Mouse (Mus musculus) embryonic facial prominence, embryonic 12.5 days (tissue): ENCODE measurements around the gene Herpud2. TPM values are rescaled to one million over a fixed set of nuclear protein-coding genes. Genes with fewer than 3 reads are reported as not detected.
"Not testable (repeated sequence)": the region's sequence is repeated elsewhere in the genome, so short reads cannot be mapped to it uniquely, and the experiment has no call there.

Source experiments
- ATAC-seq: fragments of 200-750 bp; cut with Nextera tagmentation; 2 replicates; pipeline ENCODE4 v1.8.0; 2017; ENCODE audit not compliant: insufficient number of reproducible peaks, insufficient read depth, low FRiP score, low TSS enrichment
- H3K27ac ChIP-seq: fragments of 300-500 bp; sonication (generic); 2 replicates; pipeline ENCODE4 v1.5.1; 2016; ENCODE audit warnings: mild to moderate bottlenecking
- H3K27me3 ChIP-seq: fragments of 300-500 bp; sonication (generic); 2 replicates; pipeline ENCODE4 v1.6.1; 2016; ENCODE audit warnings: mild to moderate bottlenecking, moderate library complexity
- H3K36me3 ChIP-seq: fragments of 300-500 bp; sonication (generic); 2 replicates; pipeline ENCODE4 v1.6.1; 2016; ENCODE audit warnings: mild to moderate bottlenecking
- H3K4me1 ChIP-seq: fragments of 300-500 bp; sonication (generic); 2 replicates; pipeline ENCODE4 v1.6.1; 2016
- H3K4me2 ChIP-seq: fragments of 300-500 bp; sonication (generic); replicated peaks from 2 replicates; pipeline ENCODE4 v1.6.1; 2016; ENCODE audit warnings: mild to moderate bottlenecking, moderate library complexity
- H3K4me3 ChIP-seq: fragments of 300-500 bp; sonication (generic); 2 replicates; pipeline ENCODE4 v1.5.1; 2016; ENCODE audit warnings: mild to moderate bottlenecking
- H3K9ac ChIP-seq: fragments of 300-500 bp; sonication (generic); 2 replicates; pipeline ENCODE4 v1.6.1; 2016; ENCODE audit warnings: mild to moderate bottlenecking, moderate library complexity
- H3K9me3 ChIP-seq: fragments of 300-500 bp; sonication (generic); 2 replicates; pipeline ENCODE4 v1.6.1; 2016; ENCODE audit warnings: mild to moderate bottlenecking, moderate library complexity
- whole genome bisulfite sequencing: fragments of 180-500 bp; shearing (Covaris S2); methylation state at CpG from one replicate; pipeline ENCODE4 v1.1.7; 2016; 5-methylcytosine and 5-hydroxymethylcytosine counted together
- polyA plus RNA-seq: library from polyadenylated mRNA; unstranded; fragments of >200 nt; fragmentation: Nextera tagmentation; extraction: Ambion mirVana; gene quantifications from 2 replicates; pipeline ENCODE4 v1.2.1, GENCODE M21; 2016

The Herpud2 gene
- polyA plus RNA-seq, 1 experiment from 2014 or later, result 40.3 TPM

DNA sequence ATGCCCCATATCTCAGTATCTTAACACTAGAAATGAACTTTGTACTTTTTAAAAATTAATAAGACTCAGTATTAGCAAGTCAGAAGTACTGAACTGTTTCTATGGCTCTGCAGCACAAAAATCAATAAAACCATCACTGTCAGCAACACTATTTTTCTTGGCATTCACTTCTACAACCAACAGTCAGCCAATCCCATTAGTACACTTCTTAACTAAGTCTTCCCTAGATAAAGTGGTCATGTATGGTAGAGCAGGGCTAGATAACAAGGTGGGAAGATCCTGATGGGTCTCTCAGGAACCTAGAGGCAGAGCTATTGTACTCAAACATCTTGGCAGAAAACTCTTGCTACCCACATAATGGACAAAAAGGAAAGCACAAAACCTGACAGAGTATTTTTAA is 7.7 kb downstream of the Herpud2 start:
- H3K4me2 ChIP-seq, result no peak overlapping the region
- no peak overlapping the region for H3K27ac ChIP-seq
- H3K4me3 ChIP-seq, result no peak overlapping the region
- no peaks in the 10 kb centered on the region for H3K9me3 ChIP-seq
- H3K27me3 ChIP-seq, result no peaks in the 10 kb centered on the region
- H3K4me1 ChIP-seq, result peaks cover 4% of the 10 kb centered on the region
- no peak for ATAC-seq
- H3K36me3 ChIP-seq, result no peaks in the 10 kb centered on the region
- H3K9ac ChIP-seq, result no peak overlapping the region

DNA sequence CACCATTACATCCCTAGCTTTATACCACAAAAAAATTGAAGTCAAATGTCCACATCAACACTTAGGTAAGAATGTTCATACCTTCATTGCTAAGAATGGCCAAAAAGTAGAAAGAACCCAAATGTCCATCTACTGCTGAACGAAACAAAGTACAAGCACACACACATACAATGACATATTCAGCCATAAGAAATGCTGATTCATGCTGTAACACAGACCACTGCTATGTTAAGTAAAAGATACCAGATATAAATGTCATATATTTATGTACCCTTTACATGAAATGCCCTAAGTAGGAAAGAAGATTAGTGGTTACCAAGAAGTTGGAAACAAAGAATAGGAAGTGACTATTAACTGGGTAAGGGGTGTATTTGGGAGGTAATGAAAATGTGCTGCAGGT is 8.6 kb downstream of the Herpud2 start:
- H3K36me3 ChIP-seq, result no peaks in the 10 kb centered on the region
- no peaks in the 10 kb centered on the region for H3K9me3 ChIP-seq
- H3K27me3 ChIP-seq, result no peaks in the 10 kb centered on the region
- ATAC-seq, result no peak
- 100% methylated on average over 1 of the region's 1 CpGs for WGBS
- H3K9ac ChIP-seq, result no peak overlapping the region
- no peaks in the 10 kb centered on the region for H3K4me1 ChIP-seq
- no peak overlapping the region for H3K4me2 ChIP-seq
- H3K4me3 ChIP-seq, result no peak overlapping the region
- no peak overlapping the region for H3K27ac ChIP-seq

DNA sequence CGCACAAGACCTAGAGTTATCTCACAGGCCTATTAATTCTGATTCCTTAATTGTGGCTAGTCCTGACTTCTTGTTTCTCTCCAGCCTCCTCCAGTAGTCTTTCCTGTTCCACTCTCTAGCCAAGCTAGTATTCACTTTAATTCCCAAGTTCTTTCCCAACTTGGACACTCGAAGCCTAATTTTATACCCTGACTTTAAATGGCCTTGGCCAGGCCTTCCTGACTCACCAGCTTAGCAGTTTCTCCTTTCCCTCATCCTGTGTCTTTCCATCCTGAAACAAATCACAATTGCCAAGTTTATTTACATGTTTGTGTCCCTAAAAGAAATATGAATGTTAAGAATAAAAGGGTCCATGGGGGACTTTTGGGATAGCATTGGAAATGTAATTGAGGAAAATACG is 9.6 kb downstream of the Herpud2 start:
- WGBS, result 87% methylated on average over 3 of the region's 3 CpGs
- Histone ChIP-seq H3K27ac (no peak overlapping the region), H3K36me3 (no peaks in the 10 kb centered on the region), H3K4me2 (no peak overlapping the region), H3K9ac (no peak overlapping the region), H3K27me3 (no peaks in the 10 kb centered on the region), H3K4me3 (no peak overlapping the region), H3K9me3 (no peaks in the 10 kb centered on the region), H3K4me1 (no peaks in the 10 kb centered on the region)
- ATAC-seq, result no peak

- H3K27ac ChIP-seq, result no peak overlapping the region
- no peaks in the 10 kb centered on the region for H3K27me3 ChIP-seq
- no peaks in the 10 kb centered on the region for H3K36me3 ChIP-seq
- no peak overlapping the region for H3K9ac ChIP-seq
- no peak overlapping the region for H3K4me3 ChIP-seq
- H3K9me3 ChIP-seq, result no peaks in the 10 kb centered on the region
- ATAC-seq, result no peak
- 83% methylated on average over 1 of the region's 1 CpGs for WGBS
- H3K4me2 ChIP-seq, result no peak overlapping the region
- no peaks in the 10 kb centered on the region for H3K4me1 ChIP-seq
Measured at GRCm38 (mm10) chr9:25140330-25140729, 11.3 kb downstream of the Herpud2 start.

DNA sequence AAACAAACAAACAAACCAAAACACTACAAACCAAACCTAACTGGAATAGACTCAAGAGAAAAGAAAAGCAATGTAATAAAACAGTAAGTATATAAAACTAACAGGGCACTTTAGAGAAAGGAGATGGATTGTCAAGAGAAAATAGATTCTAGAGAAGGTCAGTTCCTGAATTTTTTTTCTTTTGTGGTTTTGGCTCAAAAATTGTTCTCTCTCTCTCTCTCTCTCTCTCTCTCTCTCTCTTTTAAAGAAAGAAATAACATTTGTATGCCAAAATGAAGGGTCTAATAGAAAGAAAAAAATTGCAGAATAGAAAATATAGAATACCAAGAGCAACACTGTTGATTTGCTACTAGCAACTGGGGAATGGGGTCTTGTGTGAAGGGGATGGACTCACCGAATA is 12.7 kb downstream of the Herpud2 start:
- Histone ChIP-seq H3K27me3 (no peaks in the 10 kb centered on the region), H3K4me1 (no peaks in the 10 kb centered on the region), H3K9me3 (no peaks in the 10 kb centered on the region), H3K9ac (no peak overlapping the region), H3K36me3 (no peaks in the 10 kb centered on the region), H3K27ac (no peak overlapping the region), H3K4me2 (no peak overlapping the region), H3K4me3 (no peak overlapping the region)
- 91% methylated on average over 1 of the region's 1 CpGs for WGBS
- no peak for ATAC-seq

DNA sequence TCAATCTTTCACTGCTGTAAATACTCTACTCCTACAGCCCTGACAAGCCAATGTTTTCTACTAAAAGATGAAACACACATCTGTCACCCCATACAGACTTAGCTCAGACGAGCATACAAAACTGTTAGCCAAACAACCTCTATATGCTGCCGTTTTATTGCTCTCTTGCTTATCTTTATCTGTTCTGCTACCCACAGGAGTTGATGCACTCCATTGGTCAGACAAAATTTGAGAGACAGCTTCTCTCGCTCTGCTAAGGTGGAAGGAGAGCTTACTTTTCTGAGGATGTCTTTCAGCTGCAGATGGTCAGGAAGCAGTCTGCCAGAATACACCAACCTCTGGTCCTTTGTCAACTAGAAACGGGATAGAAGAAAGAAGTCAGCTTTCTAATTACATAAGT is 18.7 kb downstream of the Herpud2 start:
- no peaks in the 10 kb centered on the region for H3K36me3 ChIP-seq
- no peaks in the 10 kb centered on the region for H3K27me3 ChIP-seq
- 79% methylated on average over 4 of the region's 4 CpGs for WGBS
- no peak overlapping the region for H3K4me3 ChIP-seq
- H3K27ac ChIP-seq, result no peak overlapping the region
- no peak for ATAC-seq
- no peak overlapping the region for H3K9ac ChIP-seq
- no peak overlapping the region for H3K4me2 ChIP-seq
- H3K9me3 ChIP-seq, result no peaks in the 10 kb centered on the region
- H3K4me1 ChIP-seq, result no peaks in the 10 kb centered on the region

DNA sequence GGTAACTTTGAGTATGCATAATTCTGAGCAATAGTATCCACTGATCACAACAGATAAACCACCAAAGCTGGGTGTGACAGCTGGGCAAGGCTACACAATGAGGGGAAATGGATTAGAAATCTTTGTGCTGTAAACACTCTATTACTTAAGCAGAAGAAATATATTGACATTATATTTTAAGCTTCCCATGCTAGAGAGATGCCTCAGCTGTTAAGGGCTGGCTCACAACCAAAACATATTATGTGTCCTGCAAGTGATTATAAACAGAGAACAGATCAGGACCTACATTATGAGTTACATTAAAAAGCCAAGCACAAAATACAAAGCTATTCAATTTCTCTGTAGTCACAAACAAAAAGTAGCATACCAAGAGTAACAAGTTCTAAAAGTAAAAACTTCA is 19.4 kb downstream of the Herpud2 start:
- Histone ChIP-seq H3K4me1 (no peaks in the 10 kb centered on the region), H3K27me3 (no peaks in the 10 kb centered on the region), H3K4me3 (no peak overlapping the region), H3K27ac (no peak overlapping the region), H3K9me3 (no peaks in the 10 kb centered on the region), H3K9ac (no peak overlapping the region), H3K4me2 (no peak overlapping the region), H3K36me3 (no peaks in the 10 kb centered on the region)
- no peak for ATAC-seq

DNA sequence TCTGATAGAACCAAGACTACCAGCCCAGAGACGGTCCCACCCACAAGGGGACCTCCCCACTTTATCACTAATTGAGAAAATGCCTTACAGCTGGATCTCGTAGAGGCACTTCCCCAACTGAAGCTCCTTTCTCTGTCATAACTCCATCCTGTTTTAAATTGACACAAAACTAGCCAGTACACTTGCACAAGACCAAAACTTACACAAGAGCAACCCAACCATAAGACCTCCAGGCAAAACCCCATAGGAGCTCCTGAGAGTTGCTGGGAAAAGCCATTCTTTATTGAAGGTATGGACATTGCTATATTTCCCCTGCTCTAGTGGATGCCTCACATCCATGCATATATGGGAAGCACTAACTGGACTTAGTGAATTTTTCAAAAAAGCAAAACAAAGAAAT is 27.6 kb downstream of the Herpud2 start:
- H3K36me3 ChIP-seq, result peaks cover 39% of the 10 kb centered on the region
- H3K9me3 ChIP-seq, result no peaks in the 10 kb centered on the region
- H3K4me3 ChIP-seq, result no peak overlapping the region
- no peaks in the 10 kb centered on the region for H3K4me1 ChIP-seq
- H3K9ac ChIP-seq, result no peak overlapping the region
- no peak overlapping the region for H3K4me2 ChIP-seq
- WGBS, result 48% methylated on average over 2 of the region's 2 CpGs
- H3K27ac ChIP-seq, result no peak overlapping the region
- H3K27me3 ChIP-seq, result no peaks in the 10 kb centered on the region
- ATAC-seq, result no peak

GRCm38 (mm10) chr9:25123590-25123989 is 28.0 kb downstream of the Herpud2 start:
- not testable (repeated sequence) for H3K9ac ChIP-seq, H3K27ac ChIP-seq, H3K27me3 ChIP-seq, H3K4me3 ChIP-seq, H3K4me2 ChIP-seq, H3K4me1 ChIP-seq, H3K9me3 ChIP-seq, ATAC-seq
- WGBS, result 78% methylated on average over 1 of the region's 1 CpGs
- H3K36me3 ChIP-seq, result peaks cover 39% of the 10 kb centered on the region

GRCm38 (mm10) chr9:25104638-25105037 is 47.0 kb downstream of the Herpud2 start:
- H3K4me3 ChIP-seq, result no peak overlapping the region
- H3K4me1 ChIP-seq, result no peaks in the 10 kb centered on the region
- H3K27ac ChIP-seq, result no peak overlapping the region
- no peak overlapping the region for H3K9ac ChIP-seq
- H3K27me3 ChIP-seq, result no peaks in the 10 kb centered on the region
- H3K9me3 ChIP-seq, result no peaks in the 10 kb centered on the region
- H3K4me2 ChIP-seq, result no peak overlapping the region
- ATAC-seq, result no peak
- H3K36me3 ChIP-seq, result peaks cover 24% of the 10 kb centered on the region

GRCm38 (mm10) chr9:25102881-25103280 is 48.7 kb downstream of the Herpud2 start:
- Histone ChIP-seq H3K9me3 (no peaks in the 10 kb centered on the region), H3K9ac (no peak overlapping the region), H3K4me2 (no peak overlapping the region), H3K36me3 (peaks cover 19% of the 10 kb centered on the region), H3K27ac (no peak overlapping the region), H3K4me3 (no peak overlapping the region), H3K27me3 (no peaks in the 10 kb centered on the region), H3K4me1 (no peaks in the 10 kb centered on the region)
- no peak for ATAC-seq
- WGBS, result 90% methylated on average over 1 of the region's 1 CpGs

GRCm38 (mm10) chr9:25090853-25091252 is 60.8 kb downstream of the Herpud2 start:
- Histone ChIP-seq H3K27ac (no peak overlapping the region), H3K4me1 (no peaks in the 10 kb centered on the region), H3K4me2 (no peak overlapping the region), H3K9ac (no peak overlapping the region), H3K36me3 (no peaks in the 10 kb centered on the region), H3K4me3 (no peak overlapping the region), H3K27me3 (no peaks in the 10 kb centered on the region), H3K9me3 (no peaks in the 10 kb centered on the region)
- no peak for ATAC-seq
- WGBS, result 32% methylated on average over 1 of the region's 1 CpGs

- H3K9me3 ChIP-seq, result no peaks in the 10 kb centered on the region
- no peak within 1 kb of the TSS for H3K9ac ChIP-seq
- whole genome bisulfite sequencing, result 65% methylated on average over 2 of the region's 2 CpGs
- no peak within 1 kb of the TSS for H3K4me2 ChIP-seq
- H3K36me3 ChIP-seq, result no peaks in the 10 kb centered on the region
- no peak within 1 kb of the TSS for H3K27ac ChIP-seq
- no peak within 1 kb of the TSS for H3K4me3 ChIP-seq
- no peaks in the 10 kb centered on the region for H3K27me3 ChIP-seq
- no peaks in the 10 kb centered on the region for H3K4me1 ChIP-seq
- no peak for ATAC-seq
Measured at GRCm38 (mm10) chr9:25089122-25089521, 62.5 kb downstream of the Herpud2 start, which contains the start of gene Gm10181. Gm10181 (plus strand) TSS chr9:25089422.
